Mouse (Mus musculus) lung, postnatal 0 days (tissue): ENCODE data around the gene Pom121l2.

ENCODE experiments used
- CTCF ChIP-seq: IDR thresholded peaks from 2 replicates; pipeline ENCODE4 v1.5.1; 2016; ENCODE audit warnings: antibody characterized with exemption, mild to moderate bottlenecking
- EP300 ChIP-seq: IDR thresholded peaks from 2 replicates; pipeline ENCODE4 v1.6.1; 2016; ENCODE audit warnings: antibody characterized with exemption, mild to moderate bottlenecking, control low read depth

GRCm38 (mm10) chr13:22006334-22007120 is 25.5 kb downstream of the Pom121l2 start:
- TF ChIP-seq CTCF (peak; percentile 17; the same call in 1 of the 2 replicates), EP300 (no peak)
